Mouse (Mus musculus): Measurements from ENCODE around the gene Glis3.

- TF ChIP-seq CTCF (IDR thresholded peaks at IDR 0.05): no peak
- TF ChIP-seq EP300 (IDR thresholded peaks at IDR 0.05): no peak
Measured at GRCm38 (mm10) chr19:28525331-28525730, 154.5 kb downstream of the Glis3 start.
